Mouse (Mus musculus): ENCODE data around the gene Yap1. TPM values are rescaled to one million over a fixed set of nuclear protein-coding genes. Genes with fewer than 3 reads are reported as not detected.

The Yap1 gene
- polyA plus RNA-seq, 1 experiment: 46.6 TPM

- no peak for TF ChIP-seq CTCF (IDR thresholded peaks at IDR 0.05; ENCODE audit: extremely low read depth, insufficient read length, insufficient replicate concordance, low read depth, low read length)
- Histone ChIP-seq H3K27ac (ENCODE audit: insufficient read depth, low read depth, low read length) (no peak overlapping the region), H3K4me3 (ENCODE audit: low read depth, low read length) (no peak overlapping the region), H3K27me3 (ENCODE audit: control insufficient read depth, insufficient read depth, low read length) (no peaks in the 10 kb centered on the region), H3K36me3 (ENCODE audit: control insufficient read depth, insufficient read depth, low read length) (peaks cover 5% of the 10 kb centered on the region), H3K4me1 (ENCODE audit: control insufficient read depth, insufficient read depth, insufficient read length, low read length) (no peaks in the 10 kb centered on the region)
- WGBS: 33% methylated on average over 3 of the region's 3 CpGs
Measured at GRCm38 (mm10) chr9:7992651-7993050, 11.7 kb downstream of the Yap1 start.

DNA sequence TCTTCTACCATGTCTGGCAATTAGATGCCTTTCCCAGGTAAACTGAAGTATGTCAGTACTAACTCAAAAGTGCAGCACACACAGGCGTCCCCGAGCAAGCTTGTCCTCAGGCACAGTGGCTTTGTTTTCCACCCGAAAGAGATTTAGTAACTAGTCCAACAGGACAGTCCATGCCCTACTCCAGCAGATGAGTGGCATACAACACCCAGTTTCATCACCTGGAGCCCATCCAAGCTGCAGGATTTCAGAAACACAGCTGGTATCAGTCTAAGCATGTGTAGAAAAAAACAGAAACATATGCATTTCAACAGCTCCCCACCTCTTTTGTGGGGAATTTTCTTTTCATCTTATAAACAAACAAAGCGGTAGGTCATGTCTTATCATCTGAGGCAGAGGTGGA lies 13.5 kb downstream of the Yap1 start:
- Histone ChIP-seq H3K27me3 (ENCODE audit: control insufficient read depth, insufficient read depth, low read length) (no peaks in the 10 kb centered on the region), H3K27ac (ENCODE audit: insufficient read depth, low read depth, low read length) (no peak overlapping the region), H3K36me3 (ENCODE audit: control insufficient read depth, insufficient read depth, low read length) (peaks cover 10% of the 10 kb centered on the region), H3K4me1 (ENCODE audit: control insufficient read depth, insufficient read depth, insufficient read length, low read length) (no peaks in the 10 kb centered on the region), H3K4me3 (ENCODE audit: low read depth, low read length) (no peak overlapping the region)
- 75% methylated on average over 4 of the region's 4 CpGs for WGBS
- no peak for TF ChIP-seq POLR2A (IDR thresholded peaks at IDR 0.05; ENCODE audit: low read depth, low read length)
- TF ChIP-seq CTCF (IDR thresholded peaks at IDR 0.05; ENCODE audit: extremely low read depth, insufficient read length, insufficient replicate concordance, low read depth, low read length): no peak

DNA sequence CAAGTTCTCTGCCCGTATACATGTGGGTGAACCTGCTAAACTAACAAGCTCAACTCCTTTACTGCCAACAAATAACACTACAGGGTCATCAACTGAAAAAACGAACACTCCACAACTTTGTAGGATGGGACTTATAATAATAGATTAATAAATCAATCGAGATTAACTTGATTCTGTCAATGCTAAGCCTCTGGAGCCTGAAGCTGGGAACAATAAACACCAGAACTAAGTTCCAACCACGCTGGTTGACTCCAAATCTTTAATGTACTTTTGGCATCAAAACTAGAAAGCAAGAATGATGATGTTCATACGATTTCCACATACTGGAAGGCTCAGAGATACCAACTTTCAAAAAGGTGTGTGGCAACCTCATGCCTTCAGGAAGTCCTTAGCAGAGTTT lies 17.3 kb downstream of the Yap1 start:
- TF ChIP-seq POLR2A (IDR thresholded peaks at IDR 0.05; ENCODE audit: low read depth, low read length): no peak
- no peak for TF ChIP-seq CTCF (IDR thresholded peaks at IDR 0.05; ENCODE audit: extremely low read depth, insufficient read length, insufficient replicate concordance, low read depth, low read length)
- H3K36me3 ChIP-seq (ENCODE audit: control insufficient read depth, insufficient read depth, low read length): peaks cover 15% of the 10 kb centered on the region
- H3K4me1 ChIP-seq (ENCODE audit: control insufficient read depth, insufficient read depth, insufficient read length, low read length): no peaks in the 10 kb centered on the region
- no peak overlapping the region for H3K4me3 ChIP-seq (ENCODE audit: low read depth, low read length)
- no peaks in the 10 kb centered on the region for H3K27me3 ChIP-seq (ENCODE audit: control insufficient read depth, insufficient read depth, low read length)
- 59% methylated on average over 5 of the region's 5 CpGs for WGBS
- H3K27ac ChIP-seq (ENCODE audit: insufficient read depth, low read depth, low read length): no peak overlapping the region

DNA sequence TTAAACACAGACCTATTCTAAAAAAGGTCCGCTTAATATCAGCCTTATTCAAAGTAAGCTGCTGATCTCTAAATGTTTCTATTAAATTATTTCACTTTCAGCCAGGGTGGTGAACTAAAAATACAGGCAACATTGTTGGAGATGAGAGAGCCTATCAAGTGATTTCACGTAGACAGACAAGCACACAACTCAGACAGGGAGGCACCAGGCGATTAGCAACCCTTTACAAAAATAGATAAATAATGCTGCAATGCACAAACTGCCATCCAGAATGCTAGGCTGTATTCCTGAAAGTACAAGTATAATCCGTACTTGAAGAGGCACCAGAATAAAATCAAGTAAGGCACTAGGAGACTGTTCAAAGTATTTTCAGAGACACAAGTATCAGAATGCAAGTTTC lies 20.1 kb downstream of the Yap1 start:
- Histone ChIP-seq H3K27ac (ENCODE audit: insufficient read depth, low read depth, low read length) (no peak overlapping the region), H3K4me1 (ENCODE audit: control insufficient read depth, insufficient read depth, insufficient read length, low read length) (no peaks in the 10 kb centered on the region), H3K27me3 (ENCODE audit: control insufficient read depth, insufficient read depth, low read length) (no peaks in the 10 kb centered on the region), H3K4me3 (ENCODE audit: low read depth, low read length) (no peak overlapping the region), H3K36me3 (ENCODE audit: control insufficient read depth, insufficient read depth, low read length) (peaks cover 13% of the 10 kb centered on the region)
- no peak for TF ChIP-seq CTCF (IDR thresholded peaks at IDR 0.05; ENCODE audit: extremely low read depth, insufficient read length, insufficient replicate concordance, low read depth, low read length)
- TF ChIP-seq POLR2A (IDR thresholded peaks at IDR 0.05; ENCODE audit: low read depth, low read length): no peak
- 77% methylated on average over 4 of the region's 4 CpGs for WGBS

DNA sequence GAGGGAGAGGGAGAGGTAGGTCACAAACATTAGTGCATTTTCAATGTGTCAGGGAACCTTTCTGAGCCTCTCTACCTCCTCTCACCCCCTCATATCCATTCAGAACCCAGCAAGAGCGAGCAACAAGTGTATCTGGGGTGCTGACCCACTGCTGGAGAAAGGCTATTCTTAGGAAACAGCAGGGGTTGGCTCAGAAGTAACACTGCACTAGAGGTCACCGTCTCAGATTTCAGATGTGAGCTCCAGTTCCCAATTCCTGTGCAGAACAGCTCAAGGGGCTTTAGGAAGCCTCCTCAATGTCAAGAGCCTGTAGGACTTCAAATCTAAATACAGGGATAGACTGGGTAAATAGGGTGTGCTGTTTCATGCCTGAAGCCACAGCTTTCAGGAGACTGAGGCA lies 20.7 kb downstream of the Yap1 start:
- Histone ChIP-seq H3K36me3 (ENCODE audit: control insufficient read depth, insufficient read depth, low read length) (peaks cover 13% of the 10 kb centered on the region), H3K27ac (ENCODE audit: insufficient read depth, low read depth, low read length) (no peak overlapping the region), H3K4me1 (ENCODE audit: control insufficient read depth, insufficient read depth, insufficient read length, low read length) (no peaks in the 10 kb centered on the region), H3K4me3 (ENCODE audit: low read depth, low read length) (no peak overlapping the region), H3K27me3 (ENCODE audit: control insufficient read depth, insufficient read depth, low read length) (no peaks in the 10 kb centered on the region)
- TF ChIP-seq CTCF (IDR thresholded peaks at IDR 0.05; ENCODE audit: extremely low read depth, insufficient read length, insufficient replicate concordance, low read depth, low read length): no peak
- TF ChIP-seq POLR2A (IDR thresholded peaks at IDR 0.05; ENCODE audit: low read depth, low read length): no peak
- 62% methylated on average over 2 of the region's 2 CpGs for WGBS

- Histone ChIP-seq H3K36me3 (ENCODE audit: control insufficient read depth, insufficient read depth, low read length) (peaks cover 6% of the 10 kb centered on the region; the same call in 1 of the 2 replicates), H3K4me3 (ENCODE audit: low read depth, low read length) (no peak overlapping the region), H3K27me3 (ENCODE audit: control insufficient read depth, insufficient read depth, low read length) (no peaks in the 10 kb centered on the region), H3K27ac (ENCODE audit: insufficient read depth, low read depth, low read length) (no peak overlapping the region), H3K4me1 (ENCODE audit: control insufficient read depth, insufficient read depth, insufficient read length, low read length) (no peaks in the 10 kb centered on the region; the same call in 1 of the 2 replicates)
- TF ChIP-seq CTCF (IDR thresholded peaks at IDR 0.05; ENCODE audit: extremely low read depth, insufficient read length, insufficient replicate concordance, low read depth, low read length) (no peak), POLR2A (IDR thresholded peaks at IDR 0.05; ENCODE audit: low read depth, low read length) (no peak)
- WGBS: 22% methylated on average over 2 of the region's 2 CpGs
Measured at GRCm38 (mm10) chr9:7980162-7980561, 24.2 kb downstream of the Yap1 start.

GRCm38 (mm10) chr9:7979153-7979916 lies 25.1 kb downstream of the Yap1 start:
- H3K4me1 ChIP-seq (ENCODE audit: control insufficient read depth, insufficient read depth, insufficient read length, low read length): no peaks in the 10 kb centered on the region; the same call in 1 of the 2 replicates
- H3K27me3 ChIP-seq (ENCODE audit: control insufficient read depth, insufficient read depth, low read length): no peaks in the 10 kb centered on the region
- H3K36me3 ChIP-seq (ENCODE audit: control insufficient read depth, insufficient read depth, low read length): peaks cover 6% of the 10 kb centered on the region; the same call in 1 of the 2 replicates
- WGBS: 70% methylated on average over 11 of the region's 11 CpGs
- H3K27ac ChIP-seq (ENCODE audit: insufficient read depth, low read depth, low read length): no peak overlapping the region
- no peak overlapping the region for H3K4me3 ChIP-seq (ENCODE audit: low read depth, low read length)
- TF ChIP-seq POLR2A (IDR thresholded peaks at IDR 0.05; ENCODE audit: low read depth, low read length): no peak
- TF ChIP-seq CTCF (IDR thresholded peaks at IDR 0.05; ENCODE audit: extremely low read depth, insufficient read length, insufficient replicate concordance, low read depth, low read length): no peak

Data from small intestine, adult 2 months (tissue).